Comparison of ENCODE assay signal across 8 mouse cellular contexts in genomic region chr7:116286611-116287355, GRCm38 (mm10). TPM values are rescaled to one million over a fixed set of nuclear protein-coding genes. Genes with fewer than 3 reads are reported as not detected.
DNase-seq lines count a peak whose midpoint lies in the region; ATAC-seq and TF ChIP-seq lines count a peak whose summit lies in the region.

No protein-coding gene starts in this region.

- H3K4me2 ChIP-seq in heart, embryonic 13.5 days, result no peak overlapping the region
- H3K4me2 ChIP-seq in kidney, embryonic 15.5 days, result no peak overlapping the region
- H3K4me2 ChIP-seq in liver, embryonic 16.5 days (ENCODE audit: low read depth, low read length), result peak overlapping the region; percentile 30; the same call in 1 of the 2 replicates

- peaks cover 56% of the 10 kb centered on the region for H3K4me1 ChIP-seq in heart, embryonic 13.5 days
- peaks cover 57% of the 10 kb centered on the region for H3K4me1 ChIP-seq in kidney, embryonic 15.5 days
- H3K4me1 ChIP-seq in liver, embryonic 16.5 days (ENCODE audit: control insufficient read depth, low read depth, low read length), result peaks cover 32% of the 10 kb centered on the region
- no peaks in the 10 kb centered on the region; the same call in 1 of the 2 replicates for H3K4me1 ChIP-seq in cerebellum, adult 2 months (ENCODE audit: control insufficient read depth, insufficient read depth, low read length)

- H3K36me3 ChIP-seq in heart, embryonic 13.5 days, result no peaks in the 10 kb centered on the region
- H3K36me3 ChIP-seq in kidney, embryonic 15.5 days, result no peaks in the 10 kb centered on the region
- no peaks in the 10 kb centered on the region for H3K36me3 ChIP-seq in liver, embryonic 16.5 days (ENCODE audit: control insufficient read depth, insufficient read depth)

- no peak for TF ChIP-seq POLR2A in cerebellum, adult 2 months (IDR thresholded peaks at IDR 0.05; ENCODE audit: borderline replicate concordance, insufficient read depth, low read length)

- peak overlapping the region; percentile 64 for H3K27ac ChIP-seq in heart, embryonic 13.5 days (replicated peaks)
- H3K27ac ChIP-seq in kidney, embryonic 15.5 days, result peak overlapping the region; percentile 81
- H3K27ac ChIP-seq in liver, embryonic 16.5 days (ENCODE audit: low read length), result peak overlapping the region; percentile 85
- no peak overlapping the region for H3K27ac ChIP-seq in cerebellum, adult 2 months (ENCODE audit: insufficient read depth, low read length)

- ATAC-seq in heart, embryonic 13.5 days (ENCODE audit: extremely low read depth, insufficient number of reproducible peaks, low FRiP score, low TSS enrichment), result no peak
- ATAC-seq in kidney, embryonic 15.5 days (replicated peaks; ENCODE audit: low FRiP score), result peak; percentile 67
- ATAC-seq in liver, embryonic 16.5 days (ENCODE audit: low read depth), result peak; percentile 63

- H3K9me3 ChIP-seq in heart, embryonic 13.5 days, result no peaks in the 10 kb centered on the region
- H3K9me3 ChIP-seq in kidney, embryonic 15.5 days (replicated peaks), result no peaks in the 10 kb centered on the region
- H3K9me3 ChIP-seq in liver, embryonic 16.5 days (replicated peaks; ENCODE audit: control insufficient read depth, low read length), result no peaks in the 10 kb centered on the region

- DNase-seq in heart, postnatal 14 days, result no peak
- peak; percentile 74 for DNase-seq in Muller cell, postnatal 12 days (ENCODE audit: inconsistent ontology term)
- no peak for DNase-seq in right cerebral cortex, postnatal 10 days (ENCODE audit: low spot score in 2 of 2)
- no peak for DNase-seq in cerebellum, adult 2 months
- DNase-seq in layer of hippocampus, postnatal 14 days (ENCODE audit: low spot score in 2 of 2), result no peak

- intact Hi-C loops in heart, postnatal 14 days (cut with DNase I), result no loop called here

- no peak for TF ChIP-seq CTCF in cerebellum, adult 2 months (IDR thresholded peaks at IDR 0.05; ENCODE audit: borderline replicate concordance, insufficient read depth, low read depth, low read length)

- no peak overlapping the region for H3K4me3 ChIP-seq in heart, embryonic 13.5 days
- no peak overlapping the region for H3K4me3 ChIP-seq in kidney, embryonic 15.5 days (replicated peaks)
- no peak overlapping the region for H3K4me3 ChIP-seq in liver, embryonic 16.5 days (ENCODE audit: low read depth, low read length)
- no peak overlapping the region for H3K4me3 ChIP-seq in cerebellum, adult 2 months (replicated peaks; ENCODE audit: insufficient read depth, low read depth, low read length)

- no peaks in the 10 kb centered on the region for H3K27me3 ChIP-seq in heart, embryonic 13.5 days (replicated peaks)
- H3K27me3 ChIP-seq in kidney, embryonic 15.5 days, result no peaks in the 10 kb centered on the region
- H3K27me3 ChIP-seq in liver, embryonic 16.5 days (ENCODE audit: control insufficient read depth, insufficient read depth, low read depth, low read length), result no peaks in the 10 kb centered on the region
- H3K27me3 ChIP-seq in cerebellum, adult 2 months (ENCODE audit: control insufficient read depth, insufficient read depth, low read length), result no peaks in the 10 kb centered on the region

- H3K9ac ChIP-seq in heart, embryonic 13.5 days, result peak overlapping the region; percentile 47
- no peak overlapping the region for H3K9ac ChIP-seq in kidney, embryonic 15.5 days
- H3K9ac ChIP-seq in liver, embryonic 16.5 days (ENCODE audit: low read depth, low read length), result peak overlapping the region; percentile 16; the same call in 1 of the 2 replicates

- WGBS in heart, embryonic 13.5 days, result 33% methylated on average over 11 of the region's 11 CpGs
- 19% methylated on average over 11 of the region's 11 CpGs for whole genome bisulfite sequencing in kidney, embryonic 15.5 days
- 46% methylated on average over 11 of the region's 11 CpGs for WGBS in liver, embryonic 16.5 days (ENCODE audit: insufficient replicate concordance)
- 59% methylated on average over 11 of the region's 11 CpGs for WGBS in cerebellum, adult 2 months

RNA-seq across cellular contexts. Expression of gene Plekha7, which starts 21.4 kb away (rescaled TPM):
- polyA plus RNA-seq in heart, embryonic 13.5 days (2015; fragmentation: Nextera tagmentation; extraction: Ambion mirVana), result 38.4 and 41.7 TPM in 2 replicates
- total RNA-seq in heart, postnatal 14 days (2021), result 1 to 10 TPM; 5.9 to 9.1 TPM
- polyA plus RNA-seq in kidney, embryonic 15.5 days (2015; fragmentation: Nextera tagmentation; extraction: Ambion mirVana), result 14.1 and 14.4 TPM in 2 replicates
- 3.4 and 4.2 TPM in 2 replicates for polyA plus RNA-seq in liver, embryonic 16.5 days (2015; fragmentation: Nextera tagmentation; extraction: Ambion mirVana)
- polyA plus RNA-seq in cerebellum, adult 2 months (2012; rRNA removed), result 13.5 and 13.8 TPM in 2 replicates
- 10 to 100 TPM; 15.3 to 26.0 TPM for total RNA-seq in layer of hippocampus, postnatal 14 days (2021)

RNA-seq across cellular contexts. Expression of gene Rps13, which starts 47.2 kb away (rescaled TPM):
- polyA plus RNA-seq in heart, embryonic 13.5 days (2015; fragmentation: Nextera tagmentation; extraction: Ambion mirVana), result 604 and 625 TPM in 2 replicates
- 100 to 1,000 TPM; 300 to 317 TPM for total RNA-seq in heart, postnatal 14 days (2021)
- 840 and 852 TPM in 2 replicates for polyA plus RNA-seq in kidney, embryonic 15.5 days (2015; fragmentation: Nextera tagmentation; extraction: Ambion mirVana)
- 370 and 434 TPM in 2 replicates for polyA plus RNA-seq in liver, embryonic 16.5 days (2015; fragmentation: Nextera tagmentation; extraction: Ambion mirVana)
- polyA plus RNA-seq in cerebellum, adult 2 months (2012; rRNA removed), result 480 TPM in 2 replicates
- 100 to 1,000 TPM; 219 to 224 TPM for total RNA-seq in layer of hippocampus, postnatal 14 days (2021)
